Mouse (Mus musculus) spleen, postnatal 4 days (tissue): ENCODE results near the gene Pofut2.
"Not testable (repeated sequence)": the region's sequence is repeated elsewhere in the genome, so short reads cannot be mapped to it uniquely, and the experiment has no call there.

Source experiments
- DNase-seq, 2 experiments: peaks; one replicate each; pipeline ENCODE4 v3.0.0; 2022; ENCODE audit warnings: low spot score in 2 of 2

Pofut2 gene

GRCm38 (mm10) chr10:77266281-77266680, 7.3 kb downstream of the Pofut2 start:
- peak; percentile 27 to 64 for DNase-seq

DNA sequence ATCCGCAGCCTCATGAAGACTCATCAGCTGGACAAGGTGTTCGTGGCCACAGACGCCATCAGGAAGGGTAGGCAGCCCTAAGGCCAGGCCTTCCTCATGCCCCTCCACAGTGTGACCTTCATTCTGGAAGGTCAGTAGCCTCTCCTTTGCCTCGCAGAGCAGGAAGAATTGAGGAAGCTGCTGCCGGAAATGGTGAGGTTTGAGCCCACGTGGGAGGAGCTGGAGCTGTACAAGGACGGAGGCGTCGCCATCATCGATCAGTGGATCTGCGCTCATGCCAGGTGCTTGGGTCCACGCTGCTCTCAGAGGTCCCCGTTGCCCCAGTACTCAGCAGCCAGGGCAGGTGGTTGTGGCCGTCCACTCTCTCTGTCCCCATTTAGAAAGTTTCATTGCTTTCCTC, 8.0 kb downstream of the Pofut2 start:
- peak in 1 of 2 experiments; percentile 57 for DNase-seq

- no peak for DNase-seq
These were observed 10.1 kb downstream of the Pofut2 start for GRCm38 (mm10) chr10:77269129-77269528.

- DNase-seq: no peak
These were observed 14.1 kb downstream of the Pofut2 start for GRCm38 (mm10) chr10:77272980-77273730.

DNA sequence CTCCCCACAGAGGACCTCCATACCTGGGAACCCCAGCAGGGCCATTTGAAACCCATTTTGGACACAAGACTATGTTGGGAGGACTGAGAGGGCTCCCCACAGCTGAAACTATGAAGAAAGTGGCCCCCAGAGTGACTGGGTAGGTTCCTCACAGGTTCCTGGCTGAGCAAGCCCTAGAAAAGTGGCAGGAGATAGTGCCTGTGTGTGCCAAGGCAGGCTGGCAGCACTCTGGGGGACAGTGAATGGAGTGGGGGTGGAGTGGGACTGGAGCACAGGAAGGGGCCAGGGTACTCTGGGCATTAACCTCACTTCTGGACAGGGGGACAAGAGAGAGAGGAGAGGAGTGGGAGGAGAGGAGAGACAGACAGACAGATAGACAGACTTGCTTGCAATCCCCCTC, 14.8 kb downstream of the Pofut2 start:
- no peak for DNase-seq

GRCm38 (mm10) chr10:77282085-77282484, 23.1 kb downstream of the Pofut2 start:
- DNase-seq: not testable (repeated sequence)

DNA sequence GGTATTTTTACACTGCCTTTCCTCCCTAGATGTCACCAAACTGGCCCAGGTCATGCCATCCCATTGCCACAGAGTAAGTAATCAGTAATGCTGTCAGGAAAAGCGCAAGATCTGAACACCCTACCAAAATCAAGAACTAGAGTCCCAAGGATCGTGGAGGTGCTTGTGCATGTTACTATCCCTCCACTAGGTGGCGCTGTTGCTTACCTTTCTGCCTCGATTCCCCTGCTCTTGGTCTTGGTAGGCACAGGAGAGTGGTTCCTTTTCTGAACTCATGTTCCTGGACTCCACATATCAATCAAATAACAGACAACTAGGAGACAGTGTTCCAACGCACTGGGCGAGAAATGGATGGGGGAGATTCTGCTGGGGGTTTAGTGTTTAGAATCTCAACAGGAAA, 23.8 kb downstream of the Pofut2 start:
- DNase-seq: peak; percentile 66 to 90

DNA sequence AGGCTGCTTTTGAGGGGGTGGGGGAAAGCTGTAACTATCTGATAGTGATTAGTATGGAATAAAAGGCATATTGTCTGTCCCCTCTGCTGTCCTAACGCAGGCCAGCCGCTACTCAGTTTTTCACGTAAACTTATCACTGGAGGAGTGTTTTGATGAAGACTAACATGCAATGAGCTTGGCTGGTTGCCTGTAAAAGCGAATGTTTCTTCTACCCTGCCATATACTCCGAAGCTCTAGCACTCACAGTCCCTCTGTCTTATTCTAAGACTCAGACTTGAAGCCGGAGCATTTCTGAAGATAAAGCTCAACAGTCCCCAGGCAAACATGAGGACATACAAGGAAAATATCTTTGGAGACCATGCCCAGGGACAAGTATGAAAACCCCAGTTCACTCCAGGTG, 25.8 kb downstream of the Pofut2 start:
- DNase-seq: no peak

DNA sequence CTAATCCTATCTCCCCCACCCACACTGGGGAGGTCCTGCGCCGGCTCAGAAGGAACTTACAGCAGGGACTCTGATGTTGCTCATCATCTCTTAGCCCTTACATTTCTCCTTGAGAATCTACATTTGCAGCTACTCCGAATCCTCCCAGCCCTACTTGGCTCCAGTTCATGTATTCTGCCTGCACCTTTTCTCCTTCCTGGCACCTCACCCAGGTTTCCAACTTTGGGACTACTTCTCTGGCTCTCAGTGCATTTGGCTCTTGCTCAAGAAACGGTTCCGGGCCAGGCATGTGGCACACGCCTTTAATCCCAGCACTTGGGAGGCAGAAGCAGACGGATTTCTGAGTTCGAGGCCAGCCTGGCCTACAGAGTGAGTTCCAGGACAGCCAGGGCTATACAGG, 28.6 kb downstream of the Pofut2 start:
- no peak for DNase-seq

GRCm38 (mm10) chr10:77288639-77289195, 29.7 kb downstream of the Pofut2 start:
- DNase-seq: no peak

DNA sequence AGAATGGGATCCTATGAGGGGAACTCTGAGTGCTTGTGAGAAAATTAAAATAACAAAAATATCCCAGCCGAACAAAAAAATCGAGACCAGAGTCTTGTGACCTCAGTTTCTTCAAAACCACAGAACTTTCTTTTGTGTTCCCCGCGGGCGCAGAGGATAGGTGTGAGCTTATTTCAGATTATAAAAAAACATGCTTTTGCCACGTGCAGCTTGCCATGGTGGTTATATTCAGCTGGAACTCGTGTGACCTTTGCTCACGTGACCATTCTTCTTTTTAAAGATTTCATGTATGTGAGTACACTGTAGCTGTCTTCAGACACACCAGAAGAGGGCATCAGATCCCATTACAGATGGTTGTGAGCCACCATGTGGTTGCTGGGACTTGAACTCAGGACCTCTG, 30.5 kb downstream of the Pofut2 start:
- DNase-seq: no peak

GRCm38 (mm10) chr10:77290624-77291366, 31.8 kb downstream of the Pofut2 start:
- DNase-seq: no peak

- no peak for DNase-seq
These were observed 35.7 kb downstream of the Pofut2 start for GRCm38 (mm10) chr10:77294691-77295090.

GRCm38 (mm10) chr10:77298621-77299020, 39.6 kb downstream of the Pofut2 start:
- no peak for DNase-seq

DNA sequence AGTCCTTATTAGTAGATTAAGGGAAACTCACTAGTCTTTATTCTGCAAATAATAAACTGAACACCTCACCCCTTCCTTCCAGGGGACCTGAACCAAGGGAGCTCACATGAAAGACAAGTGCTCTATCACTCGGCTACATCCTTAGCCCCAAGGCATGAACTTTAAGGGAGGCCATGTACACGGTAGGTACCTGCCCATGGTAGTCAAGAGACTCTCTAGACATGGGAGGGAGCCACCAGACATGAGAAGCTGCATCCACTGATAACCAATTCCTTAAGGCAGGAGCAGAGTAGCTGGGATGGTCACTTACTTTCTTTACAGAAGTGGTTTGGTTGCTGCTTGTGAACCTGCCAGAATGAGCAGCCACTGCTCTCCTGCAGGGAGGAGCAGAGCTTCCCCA, 40.2 kb downstream of the Pofut2 start:
- no peak for DNase-seq

DNA sequence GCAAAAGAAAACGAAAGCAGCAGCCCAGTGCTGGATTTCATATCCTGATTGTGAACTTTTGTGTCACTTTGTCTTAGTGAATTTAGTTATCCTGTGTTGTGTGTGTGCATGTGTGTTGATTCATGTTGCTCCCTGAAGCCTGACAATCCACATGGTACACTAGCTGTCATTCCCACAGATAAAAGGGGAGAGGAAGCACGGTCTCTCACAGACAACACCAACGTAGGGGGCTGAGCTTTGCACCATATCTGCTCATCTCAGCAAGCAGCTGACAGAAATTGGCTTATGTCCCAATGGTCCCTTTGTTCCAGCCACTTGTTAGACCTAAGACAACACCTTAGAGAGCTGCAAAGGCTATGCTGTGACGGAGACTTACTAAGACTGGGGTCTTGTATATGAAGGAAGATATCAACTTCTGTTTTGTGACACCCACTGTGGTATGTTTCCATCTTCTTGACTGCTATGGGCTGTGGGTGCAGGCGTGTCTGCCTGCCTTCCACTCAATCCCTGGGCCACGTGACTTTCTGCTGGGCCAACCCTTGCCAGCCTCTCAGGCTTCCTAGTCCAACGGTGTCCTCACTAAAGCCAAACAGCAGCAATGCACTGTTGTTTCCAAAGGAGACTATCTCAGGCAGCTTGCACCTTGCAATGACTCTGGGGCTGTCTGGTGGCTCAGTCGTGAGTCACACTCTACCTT, 41.4 kb downstream of the Pofut2 start:
- DNase-seq: no peak

- peak; percentile 68 to 74 for DNase-seq
These were observed 41.9 kb downstream of the Pofut2 start for GRCm38 (mm10) chr10:77300934-77301297.

- no peak for DNase-seq
These were observed 45.3 kb downstream of the Pofut2 start for GRCm38 (mm10) chr10:77304362-77304761.

DNA sequence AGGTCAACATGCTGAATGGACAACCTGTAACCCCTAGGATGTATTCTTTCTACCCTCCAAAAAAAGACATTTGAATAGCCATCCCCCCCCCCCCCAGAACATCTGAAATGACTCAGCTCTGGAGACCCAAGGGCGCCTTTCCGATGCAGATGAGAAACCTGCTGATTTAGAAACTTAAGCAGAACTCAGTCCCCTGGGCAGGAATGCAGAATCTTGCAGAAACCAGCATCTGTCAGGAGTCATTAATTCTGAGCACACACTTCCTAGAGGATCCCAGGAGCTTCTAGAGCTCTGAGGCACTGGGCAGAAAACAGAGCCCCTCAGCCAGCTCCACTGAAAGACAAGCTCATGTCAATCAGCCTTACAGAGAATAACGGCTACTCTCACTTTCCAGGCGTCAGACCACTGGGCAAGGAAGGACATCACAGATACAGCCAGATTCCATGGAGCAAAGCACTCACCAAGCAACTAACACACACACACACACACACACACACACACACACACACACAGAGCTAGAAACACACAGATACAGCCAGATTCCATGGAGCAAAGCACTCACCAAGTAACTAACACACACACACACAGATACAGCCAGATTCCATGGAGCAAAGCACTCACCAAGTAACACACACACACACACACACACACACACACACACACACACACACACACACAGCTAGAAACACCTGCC, 46.0 kb downstream of the Pofut2 start:
- DNase-seq: no peak

DNA sequence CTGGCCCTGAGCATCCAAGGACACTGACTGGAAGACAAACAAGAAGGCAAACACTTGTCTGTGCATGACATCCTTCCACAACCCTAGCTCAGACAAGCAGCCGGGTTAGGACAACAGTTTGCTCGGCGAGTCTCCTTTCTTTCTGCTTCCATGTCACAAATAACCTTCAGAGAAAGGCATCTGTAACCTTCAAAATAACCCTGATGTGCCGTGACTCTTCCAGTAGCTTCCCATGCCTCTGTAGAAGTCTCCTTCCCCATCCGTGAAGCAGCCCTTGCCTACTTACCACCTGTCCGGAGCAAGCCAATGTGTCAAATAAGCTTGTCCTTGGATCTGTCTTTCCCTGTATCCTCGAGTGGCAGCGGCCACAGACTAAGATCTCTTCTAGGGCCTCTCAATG, 46.7 kb downstream of the Pofut2 start:
- DNase-seq: no peak

DNA sequence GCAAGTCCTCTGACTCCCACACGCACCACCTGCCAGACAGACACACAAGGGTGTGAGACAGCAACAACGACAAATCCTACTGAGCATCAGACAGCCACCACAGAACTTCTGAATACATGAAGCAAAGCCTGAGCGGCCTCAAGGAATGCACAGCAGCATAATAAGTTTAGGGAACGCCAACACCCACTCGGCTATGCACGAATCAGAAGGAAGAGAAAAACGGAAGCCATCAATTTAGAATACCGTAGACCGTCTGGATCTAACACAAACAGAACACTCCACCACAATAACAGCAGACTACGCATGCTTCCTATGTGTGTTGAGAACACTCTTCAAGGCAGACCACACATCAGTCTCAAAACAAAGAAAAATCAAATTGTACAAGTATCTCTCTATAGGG, 50.0 kb downstream of the Pofut2 start:
- DNase-seq: no peak
